13 mouse cellular contexts compared by ENCODE assay signal in the genomic region with DNA sequence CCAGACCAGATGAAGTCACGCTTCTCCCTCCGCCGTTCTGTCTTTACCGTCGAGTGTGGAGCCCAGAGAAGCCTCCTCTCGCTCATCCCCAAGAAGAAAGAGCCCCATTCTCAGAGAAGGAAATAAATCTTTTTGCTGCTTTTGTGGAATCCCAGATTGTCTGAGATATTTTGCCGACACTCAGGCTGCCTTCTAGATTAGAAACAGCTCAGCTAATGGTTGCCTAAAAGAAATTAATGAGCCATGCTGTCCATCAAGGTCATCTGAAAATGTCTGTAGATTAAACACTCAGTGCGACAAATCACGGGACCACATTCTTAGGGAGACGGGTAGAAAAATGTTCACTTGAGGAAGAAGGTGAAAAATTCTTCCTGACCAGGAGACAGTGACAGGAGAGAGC.
"Had no signal": no experiment of that assay in that cellular context is flagged by ENCODE, and none has a peak within 500 bp of the region (broad histone marks: within the 10 kb centered on the region; RNA-seq: fewer than 3 reads in every experiment).

No protein-coding gene starts in this region.

- H3K9ac ChIP-seq: limb, embryonic 13.5 days; liver, embryonic 12.5 days; liver, embryonic 15.5 days; lung, embryonic 15.5 days; stomach, embryonic 15.5 days had no signal

- H3K9me3 ChIP-seq: limb, embryonic 10.5 days; limb, embryonic 13.5 days; liver, embryonic 12.5 days; liver, embryonic 15.5 days; lung, embryonic 15.5 days; megakaryocyte, embryonic 14.5 days; stomach, embryonic 15.5 days had no signal

- ATAC-seq: intestine, postnatal 0 days; liver, embryonic 12.5 days had no signal

- H3K27ac ChIP-seq: limb, embryonic 10.5 days; limb, embryonic 13.5 days; liver, embryonic 12.5 days; liver, embryonic 15.5 days; lung, embryonic 15.5 days; stomach, embryonic 15.5 days had no signal

- H3K4me3 ChIP-seq: limb, embryonic 13.5 days; liver, embryonic 12.5 days; liver, embryonic 15.5 days; lung, embryonic 15.5 days; megakaryocyte, embryonic 14.5 days; stomach, embryonic 15.5 days had no signal

- H3K4me2 ChIP-seq: limb, embryonic 13.5 days; liver, embryonic 12.5 days; liver, embryonic 15.5 days; lung, embryonic 15.5 days; midbrain, embryonic 11.5 days; stomach, embryonic 15.5 days had no signal

- H3K4me1 ChIP-seq: liver, embryonic 15.5 days; megakaryocyte, embryonic 14.5 days had no signal

- H3K36me3 ChIP-seq: limb, embryonic 10.5 days; limb, embryonic 13.5 days; liver, embryonic 12.5 days; liver, embryonic 15.5 days; lung, embryonic 15.5 days; stomach, embryonic 15.5 days had no signal

- DNase-seq: lung, adult 18-20 months; right cerebral cortex, postnatal 25 days; spleen, adult 18-20 months; thymus, postnatal 36 days had no signal
